Mouse (Mus musculus) forebrain, embryonic 12.5 days (tissue): Measurements from ENCODE around the gene Trim11. TPM values are rescaled to one million over a fixed set of nuclear protein-coding genes. Genes with fewer than 3 reads are reported as not detected.
"Not testable (repeated sequence)": the region's sequence is repeated elsewhere in the genome, so short reads cannot be mapped to it uniquely, and the experiment has no call there.

Experiments used
- ATAC-seq: fragments of 200-750 bp; cut with Nextera tagmentation; 2 replicates; pipeline ENCODE4 v1.8.0; 2017; ENCODE audit warnings: moderate TSS enrichment; ENCODE audit not compliant: low FRiP score
- H3K27ac ChIP-seq: fragments of 300-500 bp; sonication (generic); 2 replicates; pipeline ENCODE4 v1.5.1; 2016; ENCODE audit warnings: mild to moderate bottlenecking
- H3K27me3 ChIP-seq: fragments of 300-500 bp; sonication (generic); 2 replicates; pipeline ENCODE4 v1.6.1; 2016; ENCODE audit warnings: mild to moderate bottlenecking
- H3K36me3 ChIP-seq: fragments of 300-500 bp; sonication (generic); replicated peaks from 2 replicates; pipeline ENCODE4 v1.6.1; 2016; ENCODE audit warnings: mild to moderate bottlenecking
- H3K4me1 ChIP-seq: fragments of 300-500 bp; sonication (generic); 2 replicates; pipeline ENCODE4 v1.6.1; 2016
- H3K4me2 ChIP-seq: fragments of 300-500 bp; sonication (generic); 2 replicates; pipeline ENCODE4 v1.6.1; 2016; ENCODE audit warnings: mild to moderate bottlenecking, moderate library complexity
- H3K4me3 ChIP-seq: fragments of 300-500 bp; sonication (generic); replicated peaks from 2 replicates; pipeline ENCODE4 v1.5.1; 2016; ENCODE audit warnings: mild to moderate bottlenecking
- H3K9ac ChIP-seq: fragments of 300-500 bp; sonication (generic); 2 replicates; pipeline ENCODE4 v1.6.1; 2016; ENCODE audit warnings: mild to moderate bottlenecking
- H3K9me3 ChIP-seq: fragments of 300-500 bp; sonication (generic); 2 replicates; pipeline ENCODE4 v1.6.1; 2016
- WGBS: fragments of 180-500 bp; shearing (Covaris S2); methylation state at CpG from one replicate; pipeline ENCODE4 v1.1.7; 2016; 5-methylcytosine and 5-hydroxymethylcytosine counted together
- polyA plus RNA-seq: library from polyadenylated mRNA; unstranded; fragments of >200 nt; fragmentation: Nextera tagmentation; extraction: Ambion mirVana; gene quantifications from 2 replicates; pipeline ENCODE4 v1.2.1, GENCODE M21; 2016

The Trim11 gene
- polyA plus RNA-seq, 1 experiment from 2014 or later, result 20.9 TPM

DNA sequence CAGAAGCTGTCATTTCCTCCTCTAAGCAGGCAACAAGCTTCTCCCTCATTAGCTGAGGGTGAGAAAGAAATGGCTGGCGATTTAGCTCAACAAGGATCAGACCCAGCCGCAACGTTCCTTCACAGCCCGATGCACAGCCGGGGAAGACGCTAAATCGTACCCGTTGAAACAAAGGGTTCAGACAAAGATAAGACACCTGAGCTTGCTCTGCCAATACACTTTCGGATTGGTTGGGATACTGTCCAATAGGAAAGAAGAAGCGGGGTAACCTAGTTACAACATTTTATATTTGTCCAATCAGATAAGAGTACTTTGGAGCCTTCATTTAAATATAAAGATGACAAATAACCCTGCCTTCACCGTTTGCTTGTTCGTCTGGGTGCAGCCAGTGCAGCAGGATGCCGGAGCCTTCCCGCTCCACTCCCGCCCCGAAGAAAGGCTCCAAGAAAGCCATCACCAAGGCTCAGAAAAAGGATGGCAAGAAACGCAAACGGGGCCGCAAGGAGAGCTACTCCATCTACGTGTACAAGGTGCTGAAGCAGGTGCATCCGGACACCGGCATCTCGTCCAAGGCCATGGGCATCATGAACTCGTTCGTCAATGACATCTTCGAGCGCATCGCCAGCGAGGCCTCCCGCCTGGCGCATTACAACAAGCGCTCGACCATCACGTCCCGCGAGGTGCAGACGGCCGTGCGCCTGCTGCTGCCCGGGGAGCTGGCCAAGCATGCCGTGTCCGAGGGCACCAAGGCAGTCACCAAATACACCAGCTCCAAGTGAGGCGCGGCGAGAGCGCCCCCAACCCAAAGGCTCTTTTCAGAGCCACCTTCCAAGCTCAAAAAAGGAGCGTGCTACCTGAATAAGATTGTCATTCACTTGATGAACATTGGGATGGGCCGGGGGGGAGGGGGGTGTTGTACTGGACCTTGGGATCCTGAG, 29.1 kb upstream of the Trim11 start, which contains the start of gene Hist3h2ba:
Hist3h2ba (plus strand) TSS at position 379 of the 938 bp plus-strand sequence.
- no peaks in the 10 kb centered on the region for H3K9me3 ChIP-seq
- H3K4me1 ChIP-seq, result peaks cover 35% of the 10 kb centered on the region
- peak within 1 kb of the TSS; percentile 99 for H3K27ac ChIP-seq
- H3K9ac ChIP-seq, result peak within 1 kb of the TSS; percentile 91
- under 1% methylated on average over 48 of the region's 48 CpGs for WGBS
- peaks cover under 1% of the 10 kb centered on the region; the same call in 1 of the 2 replicates for H3K27me3 ChIP-seq
- H3K36me3 ChIP-seq, result no peaks in the 10 kb centered on the region
- peak within 1 kb of the TSS; percentile 64 for H3K4me3 ChIP-seq
- ATAC-seq, result peak; percentile 91
- peak within 1 kb of the TSS; percentile 71 for H3K4me2 ChIP-seq

DNA sequence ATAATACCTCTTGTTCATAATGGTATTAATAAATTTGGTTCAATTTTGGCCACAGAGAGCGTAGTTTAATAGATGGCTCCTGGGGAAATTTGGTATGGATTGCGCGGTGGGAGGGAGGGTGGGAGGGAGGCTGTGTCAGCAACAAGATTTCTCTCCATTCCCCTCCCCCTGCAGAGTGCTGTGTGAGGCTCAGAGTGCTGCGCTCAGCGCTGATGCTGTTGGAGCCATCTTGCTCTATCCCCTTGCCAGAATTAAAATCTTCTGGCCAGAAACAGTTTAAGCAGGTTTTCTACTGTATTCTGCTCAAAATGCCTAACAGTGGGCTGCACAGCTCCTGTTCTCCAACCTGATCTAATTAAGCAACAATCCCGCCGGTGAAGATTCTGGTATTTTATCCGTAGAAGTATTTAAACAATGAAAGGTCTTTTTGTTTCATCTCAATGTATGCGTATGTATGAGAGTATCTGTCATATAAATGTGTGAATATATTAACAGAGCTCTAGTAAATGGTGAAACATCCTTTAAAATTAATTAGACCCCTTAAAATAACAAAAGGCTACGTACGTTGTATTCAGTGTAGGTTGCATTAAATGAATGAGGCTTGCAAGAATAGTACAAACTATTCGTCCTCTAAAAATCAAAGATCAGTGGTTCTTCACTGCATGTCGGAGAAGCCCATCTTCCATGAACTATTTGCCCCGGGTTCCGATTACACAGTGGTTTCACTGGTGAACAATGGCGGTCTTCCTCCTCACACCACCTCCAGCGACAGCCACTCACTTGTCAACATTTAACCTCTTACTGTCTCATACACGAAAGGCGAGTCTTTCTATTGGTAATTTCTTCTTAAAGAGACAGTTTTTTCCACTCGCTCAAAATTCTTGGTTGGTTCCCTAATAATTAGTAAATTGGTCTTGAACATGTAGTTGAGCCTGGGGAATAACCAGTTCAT, 28.1 kb upstream of the Trim11 start:
- peak overlapping the region; percentile 64 for H3K4me3 ChIP-seq
- no peaks in the 10 kb centered on the region for H3K27me3 ChIP-seq
- peaks cover 35% of the 10 kb centered on the region for H3K4me1 ChIP-seq
- H3K9me3 ChIP-seq, result no peaks in the 10 kb centered on the region
- H3K27ac ChIP-seq, result peak overlapping the region; percentile 99
- H3K36me3 ChIP-seq, result no peaks in the 10 kb centered on the region
- ATAC-seq, result peak; percentile 47
- H3K4me2 ChIP-seq, result peak overlapping the region; percentile 60
- H3K9ac ChIP-seq, result peak overlapping the region; percentile 91
- whole genome bisulfite sequencing, result 2% methylated on average over 20 of the region's 20 CpGs

DNA sequence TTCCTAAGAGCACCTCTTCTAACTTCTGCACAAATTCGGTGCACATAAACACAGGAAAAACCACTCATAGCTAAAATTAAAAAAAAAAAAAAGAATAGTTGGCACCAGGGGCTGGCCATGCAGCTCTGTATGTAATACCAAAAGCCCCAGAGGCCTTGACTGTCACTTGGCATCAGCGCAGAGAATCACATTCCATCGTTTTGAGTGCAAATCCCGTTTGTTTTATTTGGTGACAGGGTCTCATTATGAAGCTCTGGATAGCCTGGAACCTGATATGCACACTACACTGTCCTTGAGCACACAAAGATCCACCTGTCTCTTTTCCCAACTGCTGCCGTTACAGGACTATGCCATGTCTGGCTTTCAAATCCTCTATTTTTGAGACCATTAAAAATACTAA, 26.7 kb upstream of the Trim11 start:
- WGBS, result 71% methylated on average over 5 of the region's 5 CpGs
- no peaks in the 10 kb centered on the region for H3K36me3 ChIP-seq
- ATAC-seq, result no peak
- no peaks in the 10 kb centered on the region for H3K27me3 ChIP-seq
- H3K27ac ChIP-seq, result peak overlapping the region; percentile 53; the same call in 1 of the 2 replicates
- H3K9me3 ChIP-seq, result no peaks in the 10 kb centered on the region
- H3K4me2 ChIP-seq, result no peak overlapping the region
- H3K9ac ChIP-seq, result no peak overlapping the region
- no peak overlapping the region for H3K4me3 ChIP-seq
- peaks cover 38% of the 10 kb centered on the region for H3K4me1 ChIP-seq

DNA sequence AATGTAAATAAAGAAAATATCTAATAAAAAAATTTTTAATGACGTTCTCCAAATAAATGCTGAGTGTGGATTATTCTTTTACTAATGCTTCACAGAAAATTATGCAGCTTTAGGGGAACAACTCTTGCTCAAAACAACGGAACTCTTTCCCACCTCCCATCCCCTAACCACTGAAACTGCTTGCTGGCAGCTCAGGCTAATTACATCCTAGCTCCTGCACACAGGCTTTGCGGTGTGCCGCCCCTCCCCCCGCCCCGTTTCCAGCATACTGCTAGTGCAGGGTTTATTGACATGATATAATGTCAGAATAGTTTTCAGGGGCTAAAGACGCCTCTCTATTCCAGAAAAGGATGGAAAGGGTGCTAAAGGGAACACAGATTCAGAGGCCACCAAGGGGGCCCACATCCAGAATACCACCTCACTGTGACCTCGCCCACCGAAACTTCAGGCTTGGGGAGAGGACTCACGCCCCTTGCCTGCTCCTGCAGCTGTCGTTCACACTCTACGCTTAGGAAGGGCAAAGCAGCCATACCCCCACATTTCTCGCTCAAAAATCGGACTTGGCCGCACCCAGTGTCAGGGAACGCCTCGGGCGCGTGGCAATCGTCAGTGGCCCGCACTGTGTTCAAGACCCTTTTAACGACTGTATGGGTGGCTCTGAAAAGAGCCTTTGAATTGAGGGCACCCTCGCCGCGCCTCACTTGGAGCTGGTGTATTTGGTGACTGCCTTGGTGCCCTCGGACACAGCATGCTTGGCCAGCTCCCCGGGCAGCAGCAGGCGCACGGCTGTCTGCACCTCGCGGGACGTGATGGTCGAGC, 24.3 kb upstream of the Trim11 start:
- H3K36me3 ChIP-seq, result peaks cover 9% of the 10 kb centered on the region
- no peaks in the 10 kb centered on the region for H3K27me3 ChIP-seq
- under 1% methylated on average over 33 of the region's 33 CpGs for WGBS
- H3K4me2 ChIP-seq, result peak overlapping the region; percentile 92
- H3K9me3 ChIP-seq, result no peaks in the 10 kb centered on the region
- ATAC-seq, result peak; percentile 39
- H3K27ac ChIP-seq, result peak overlapping the region; percentile 100
- peaks cover 49% of the 10 kb centered on the region for H3K4me1 ChIP-seq
- peak overlapping the region; percentile 71 for H3K4me3 ChIP-seq
- peak overlapping the region; percentile 91 for H3K9ac ChIP-seq

DNA sequence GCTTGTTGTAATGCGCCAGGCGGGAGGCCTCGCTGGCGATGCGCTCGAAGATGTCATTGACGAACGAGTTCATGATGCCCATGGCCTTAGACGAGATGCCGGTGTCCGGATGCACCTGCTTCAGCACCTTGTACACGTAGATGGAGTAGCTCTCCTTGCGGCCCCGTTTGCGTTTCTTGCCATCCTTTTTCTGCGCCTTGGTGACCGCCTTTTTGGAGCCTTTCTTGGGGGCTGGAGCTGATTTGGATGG, 23.8 kb upstream of the Trim11 start:
- Histone ChIP-seq H3K27ac (peak overlapping the region; percentile 100), H3K9ac (peak overlapping the region; percentile 91), H3K4me2 (peak overlapping the region; percentile 92), H3K4me1 (peaks cover 52% of the 10 kb centered on the region), H3K4me3 (peak overlapping the region; percentile 71)
- H3K9me3 ChIP-seq, ATAC-seq, H3K27me3 ChIP-seq, H3K36me3 ChIP-seq: not testable (repeated sequence)
- under 1% methylated on average over 13 of the region's 17 CpGs for WGBS

DNA sequence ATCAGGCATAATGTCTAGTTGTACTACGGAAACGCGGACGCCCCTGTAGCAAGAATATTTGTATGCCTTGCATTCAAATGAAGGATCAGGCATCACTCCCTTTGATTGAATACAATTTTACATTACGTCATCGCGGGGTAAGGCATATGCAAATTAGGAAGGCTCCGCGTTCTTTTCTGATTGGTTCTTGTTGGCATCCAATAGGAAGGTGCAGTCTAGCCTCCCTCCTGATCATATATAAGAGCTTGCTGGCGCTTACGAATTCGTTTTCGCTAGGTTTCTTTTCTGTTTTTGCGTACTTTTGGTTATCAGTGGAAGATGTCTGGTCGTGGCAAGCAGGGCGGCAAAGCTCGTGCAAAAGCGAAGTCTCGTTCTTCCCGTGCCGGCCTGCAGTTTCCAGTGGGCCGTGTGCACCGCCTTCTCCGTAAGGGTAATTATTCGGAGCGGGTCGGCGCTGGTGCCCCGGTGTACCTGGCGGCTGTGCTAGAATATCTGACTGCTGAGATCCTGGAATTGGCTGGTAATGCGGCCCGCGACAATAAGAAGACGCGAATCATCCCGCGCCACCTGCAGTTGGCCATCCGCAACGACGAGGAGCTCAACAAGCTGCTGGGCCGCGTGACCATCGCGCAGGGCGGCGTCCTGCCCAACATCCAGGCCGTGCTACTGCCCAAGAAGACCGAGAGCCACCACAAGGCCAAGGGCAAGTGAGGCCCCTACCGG, 23.3 kb upstream of the Trim11 start, which contains the start of the genes Hist3h2a and Trim17:
Hist3h2a (plus strand) TSS at position 266 of the 723 bp plus-strand sequence.
Trim17 (plus strand) TSS at position 266 of the 723 bp plus-strand sequence.
- Histone ChIP-seq H3K27me3 (no peaks in the 10 kb centered on the region), H3K9me3 (no peaks in the 10 kb centered on the region), H3K27ac (peak within 1 kb of the TSS; percentile 100), H3K4me3 (peak within 1 kb of the TSS; percentile 71), H3K4me1 (peaks cover 57% of the 10 kb centered on the region), H3K4me2 (peak within 1 kb of the TSS; percentile 92), H3K36me3 (peaks cover 9% of the 10 kb centered on the region), H3K9ac (peak within 1 kb of the TSS; percentile 96)
- under 1% methylated on average over 49 of the region's 49 CpGs for WGBS
- ATAC-seq, result peak; percentile 92

DNA sequence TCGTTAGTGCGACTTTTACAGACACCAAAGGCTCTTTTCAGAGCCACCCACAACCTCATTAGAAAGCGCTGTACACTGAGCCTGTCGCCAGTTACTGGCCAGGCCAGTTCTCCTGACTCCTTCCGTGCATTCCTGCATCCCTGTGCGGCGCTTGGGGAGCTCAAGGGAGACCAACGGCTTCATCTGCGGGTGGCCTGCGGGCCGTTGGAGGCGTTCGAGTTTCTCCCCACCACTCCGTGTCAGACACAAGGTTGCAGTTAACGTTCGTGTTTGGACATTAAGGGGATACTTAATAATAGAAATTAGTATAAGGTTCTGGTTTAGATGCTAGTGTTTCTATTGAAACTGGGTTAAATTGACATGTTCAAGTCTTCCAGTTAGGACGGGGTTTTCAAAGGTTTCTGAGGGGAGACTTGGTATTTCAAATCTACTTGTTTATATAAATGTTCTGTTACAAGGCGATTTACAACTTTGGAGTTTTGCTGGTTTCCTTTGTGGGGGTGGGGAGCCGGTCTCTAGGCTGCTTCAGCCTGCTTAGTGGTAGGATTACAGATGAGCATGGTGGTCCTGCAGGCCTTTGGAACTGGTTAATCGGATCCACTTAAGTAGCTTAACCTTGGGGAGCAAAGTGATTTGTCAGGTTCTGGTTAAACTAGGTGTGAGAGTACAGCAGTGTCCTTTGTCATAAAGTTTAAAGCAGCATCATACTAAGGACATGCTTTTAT, 22.6 kb upstream of the Trim11 start:
- peak overlapping the region; percentile 96 for H3K9ac ChIP-seq
- peak overlapping the region; percentile 71 for H3K4me3 ChIP-seq
- peak; percentile 36; the same call in 1 of the 2 replicates for ATAC-seq
- H3K4me2 ChIP-seq, result peak overlapping the region; percentile 78
- no peaks in the 10 kb centered on the region for H3K27me3 ChIP-seq
- peak overlapping the region; percentile 100 for H3K27ac ChIP-seq
- no peaks in the 10 kb centered on the region for H3K9me3 ChIP-seq
- WGBS, result under 1% methylated on average over 20 of the region's 20 CpGs
- H3K4me1 ChIP-seq, result peaks cover 57% of the 10 kb centered on the region
- peaks cover 9% of the 10 kb centered on the region for H3K36me3 ChIP-seq

DNA sequence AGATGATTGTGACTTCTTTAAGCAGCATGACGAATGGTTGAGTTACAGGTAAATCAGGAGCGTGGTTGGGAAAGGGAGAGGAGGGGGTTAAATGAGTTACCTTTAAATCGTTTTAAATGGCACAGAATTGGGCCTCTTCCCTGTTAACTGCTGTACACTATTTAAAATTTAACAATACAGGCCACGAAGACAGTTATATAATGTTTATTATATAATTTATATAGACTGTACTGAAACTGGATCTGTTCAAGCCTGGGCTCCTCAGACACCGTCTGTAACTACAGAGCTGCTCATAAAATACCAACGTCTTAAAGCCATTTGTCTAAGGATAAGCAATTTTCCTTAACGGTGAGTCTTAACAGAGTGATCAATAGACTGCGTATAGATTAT, 22.0 kb upstream of the Trim11 start:
- 24% methylated on average over 8 of the region's 8 CpGs for WGBS
- Histone ChIP-seq H3K27ac (peak overlapping the region; percentile 100), H3K4me2 (peak overlapping the region; percentile 78), H3K4me1 (peaks cover 55% of the 10 kb centered on the region), H3K9me3 (no peaks in the 10 kb centered on the region), H3K36me3 (peaks cover 9% of the 10 kb centered on the region), H3K9ac (peak overlapping the region; percentile 96), H3K27me3 (no peaks in the 10 kb centered on the region), H3K4me3 (peak overlapping the region; percentile 71)
- ATAC-seq, result no peak

DNA sequence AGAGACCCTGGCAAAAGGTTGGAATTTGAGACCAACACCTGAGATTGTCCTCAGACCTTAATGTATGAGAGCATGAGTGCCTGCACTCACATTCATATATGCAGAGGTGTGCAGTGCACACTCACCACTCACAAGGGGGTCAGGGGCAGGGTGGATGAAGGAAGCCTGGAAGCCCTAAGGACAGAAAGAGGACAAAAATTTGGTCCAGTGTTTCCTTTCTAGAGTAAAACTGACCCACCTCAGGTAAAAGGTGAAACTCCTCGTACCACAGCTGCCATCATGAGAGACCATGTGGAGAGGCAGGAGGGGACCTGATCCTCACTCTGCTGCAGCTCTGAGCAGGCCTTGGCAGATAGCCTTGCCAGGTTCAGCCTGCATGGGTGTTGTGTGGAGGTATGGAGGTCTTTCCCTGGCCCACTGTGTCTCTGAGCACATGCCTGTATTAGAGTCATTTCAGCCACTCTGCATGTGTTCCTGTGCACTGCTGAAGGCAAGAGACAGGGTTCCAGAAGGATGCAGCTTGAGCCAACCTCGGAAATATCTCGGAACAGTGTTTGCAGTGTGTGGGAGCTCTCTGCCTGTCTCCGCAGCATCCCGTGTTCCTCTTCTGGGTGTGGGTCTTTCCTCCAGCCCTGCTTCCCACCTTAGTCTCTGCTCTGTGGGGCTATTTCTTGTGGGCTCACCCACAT, 20.5 kb upstream of the Trim11 start:
- Histone ChIP-seq H3K4me1 (peaks cover 46% of the 10 kb centered on the region), H3K27me3 (peaks cover 9% of the 10 kb centered on the region; the same call in 1 of the 2 replicates), H3K27ac (no peak overlapping the region), H3K9me3 (peaks cover 6% of the 10 kb centered on the region), H3K4me2 (peak overlapping the region; percentile 78), H3K36me3 (peaks cover 9% of the 10 kb centered on the region), H3K9ac (peak overlapping the region; percentile 96), H3K4me3 (peak overlapping the region; percentile 71)
- ATAC-seq, result no peak
- WGBS, result 95% methylated on average over 5 of the region's 5 CpGs

DNA sequence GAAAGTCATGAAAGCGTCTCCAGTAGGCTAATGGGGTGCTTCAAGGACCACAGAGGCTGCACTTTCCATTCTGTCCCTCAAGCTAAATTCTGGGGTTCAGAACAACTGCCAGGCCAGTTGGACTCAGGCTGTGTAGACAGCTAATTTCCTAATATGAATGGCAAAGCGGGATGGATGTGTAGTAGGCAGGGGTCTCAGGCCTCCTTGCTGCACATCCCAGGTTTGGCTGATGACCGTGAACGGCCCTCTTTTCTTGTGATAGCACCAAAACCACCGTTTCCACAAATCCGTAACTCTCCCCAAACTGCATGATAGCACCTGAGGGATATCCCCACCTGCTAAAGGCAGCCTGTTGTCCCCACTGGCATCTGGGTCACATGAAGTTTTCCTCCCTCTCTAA, 19.4 kb upstream of the Trim11 start:
- no peak overlapping the region for H3K9ac ChIP-seq
- ATAC-seq, result no peak
- 0 out of 2 replicates have a peak overlapping the region, but pooled peaks have one; percentile 19 for H3K4me2 ChIP-seq
- H3K27me3 ChIP-seq, result peaks cover 9% of the 10 kb centered on the region; the same call in 1 of the 2 replicates
- no peak overlapping the region for H3K4me3 ChIP-seq
- no peak overlapping the region for H3K27ac ChIP-seq
- peaks cover 39% of the 10 kb centered on the region for H3K4me1 ChIP-seq
- 85% methylated on average over 6 of the region's 6 CpGs for WGBS
- H3K9me3 ChIP-seq, result peaks cover 6% of the 10 kb centered on the region
- peaks cover 9% of the 10 kb centered on the region for H3K36me3 ChIP-seq
